Mouse (Mus musculus): Measurements from ENCODE around the gene Guca1a. TPM values are rescaled to one million over a fixed set of nuclear protein-coding genes. Genes with fewer than 3 reads are reported as not detected.
A peak's percentile ranks its signal among the peaks of the same experiment; 100 is the strongest.

The Guca1a gene
- polyA plus RNA-seq, 1 experiment = not detected

DNA sequence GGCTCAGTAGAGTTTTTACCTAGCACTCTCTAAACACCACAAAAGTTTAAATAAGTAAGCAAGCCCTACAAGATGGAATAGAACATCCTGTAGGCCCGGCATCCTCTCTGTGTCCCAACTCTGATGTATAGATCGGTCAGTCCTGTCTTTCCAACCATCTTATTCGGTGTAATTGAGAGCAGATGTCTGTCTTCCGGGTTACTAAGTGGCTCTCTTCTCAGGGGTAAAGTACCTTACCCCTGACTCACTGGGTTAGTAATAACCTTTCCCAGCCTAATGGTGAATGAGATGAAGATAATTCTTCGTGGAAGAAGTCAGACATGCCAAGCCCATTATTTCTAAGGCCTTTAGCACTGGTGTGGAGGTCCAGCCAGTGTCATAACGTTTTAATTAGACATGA is 26.4 kb downstream of the Guca1a start:
- 86% methylated on average over 6 of the region's 6 CpGs for WGBS
- TF ChIP-seq CTCF (IDR thresholded peaks at IDR 0.05; ENCODE audit: insufficient read depth, low read depth, low read length) (no peak), POLR2A (IDR thresholded peaks at IDR 0.05; ENCODE audit: insufficient read depth, low read depth, low read length) (no peak)
- Histone ChIP-seq H3K4me1 (ENCODE audit: control insufficient read depth, insufficient read depth, low read length) (peaks cover 8% of the 10 kb centered on the region), H3K4me3 (ENCODE audit: insufficient read depth, low read depth, low read length) (no peak overlapping the region), H3K27ac (ENCODE audit: insufficient read depth, low read depth, low read length) (no peak overlapping the region)

DNA sequence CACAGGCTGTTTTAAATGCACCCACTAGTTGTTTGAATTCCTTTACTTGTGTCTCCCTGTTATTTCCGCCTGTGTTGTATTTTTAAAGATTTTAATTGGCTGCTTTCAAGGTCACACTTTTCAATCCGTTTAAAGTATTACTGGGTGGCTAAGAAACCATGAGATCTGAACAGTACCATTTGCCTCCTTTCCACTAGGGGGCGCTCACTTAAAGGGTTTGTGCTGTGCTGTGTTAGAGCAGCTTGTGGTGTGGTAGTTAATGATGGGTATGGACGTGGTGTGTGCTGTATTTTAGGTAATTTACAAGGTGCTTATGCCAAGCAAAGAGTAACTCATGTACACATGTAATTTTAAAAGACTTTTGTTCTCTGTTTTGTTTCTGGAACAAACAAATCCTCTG is 28.9 kb downstream of the Guca1a start:
- 2% methylated on average over 4 of the region's 4 CpGs for WGBS
- H3K27ac ChIP-seq (ENCODE audit: insufficient read depth, low read depth, low read length) = no peak overlapping the region
- TF ChIP-seq CTCF (IDR thresholded peaks at IDR 0.05; ENCODE audit: insufficient read depth, low read depth, low read length) (no peak), POLR2A (IDR thresholded peaks at IDR 0.05; ENCODE audit: insufficient read depth, low read depth, low read length) (no peak)
- peaks cover 8% of the 10 kb centered on the region for H3K4me1 ChIP-seq (ENCODE audit: control insufficient read depth, insufficient read depth, low read length)
- no peak overlapping the region for H3K4me3 ChIP-seq (ENCODE audit: insufficient read depth, low read depth, low read length)

DNA sequence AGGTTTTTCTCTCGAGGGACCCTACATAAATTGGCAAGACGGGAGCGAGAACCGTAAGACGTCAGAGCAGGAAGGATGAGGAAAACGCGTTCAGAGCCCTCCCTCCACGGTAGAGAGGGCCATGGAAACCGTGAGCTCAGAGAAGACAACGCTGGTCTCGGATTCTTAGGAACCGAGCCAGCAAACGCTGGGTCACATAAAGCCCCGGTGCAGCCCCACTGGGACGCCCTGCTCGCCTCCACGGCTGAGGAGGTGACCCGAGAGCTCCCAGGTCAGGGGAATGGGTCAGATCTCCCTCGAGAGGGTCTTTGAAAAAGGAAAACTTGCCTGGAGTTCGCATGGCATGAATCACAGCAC is 31.3 kb downstream of the Guca1a start:
- Histone ChIP-seq H3K27ac (ENCODE audit: insufficient read depth, low read depth, low read length) (no peak overlapping the region), H3K4me1 (ENCODE audit: control insufficient read depth, insufficient read depth, low read length) (peaks cover 8% of the 10 kb centered on the region), H3K4me3 (ENCODE audit: insufficient read depth, low read depth, low read length) (peak overlapping the region; percentile 83)
- WGBS = under 1% methylated on average over 20 of the region's 20 CpGs
- no peak for TF ChIP-seq POLR2A (IDR thresholded peaks at IDR 0.05; ENCODE audit: insufficient read depth, low read depth, low read length)
- TF ChIP-seq CTCF (IDR thresholded peaks at IDR 0.05; ENCODE audit: insufficient read depth, low read depth, low read length) = no peak

DNA sequence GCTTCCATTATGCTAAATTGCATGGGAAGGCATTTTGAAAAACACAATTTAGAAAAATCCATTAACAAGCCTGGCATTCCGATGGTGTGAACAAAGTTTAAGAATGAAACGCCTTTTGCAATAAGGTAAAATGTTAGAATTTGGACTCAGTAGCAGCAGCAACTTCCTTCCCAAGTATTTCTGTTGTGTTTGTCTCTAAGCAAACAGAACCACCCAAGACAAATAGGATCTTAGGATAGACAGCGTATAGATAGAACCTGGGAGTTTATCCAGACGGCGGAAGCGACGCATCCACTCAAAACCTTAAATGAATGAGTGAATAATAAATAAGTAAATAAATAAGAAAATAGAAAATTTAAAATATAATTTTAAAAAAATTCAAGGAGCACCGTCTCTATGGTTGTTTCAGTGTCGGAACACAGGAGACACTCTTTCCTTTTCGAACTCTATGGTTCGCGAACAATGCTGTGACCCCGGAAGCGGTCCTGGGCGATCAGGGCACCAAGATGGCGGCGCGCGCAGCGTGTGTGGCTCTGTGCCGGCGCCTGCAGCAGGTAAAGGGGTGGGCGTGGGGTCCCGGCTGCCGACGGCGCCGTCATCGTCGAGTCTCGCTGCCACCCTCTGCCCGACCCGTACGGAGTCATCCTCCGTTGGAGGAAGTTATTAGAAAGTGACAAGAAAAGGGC is 31.8 kb downstream of the Guca1a start, which contains the start of gene Mrps10:
Mrps10 (plus strand) TSS at position 487 of the 686 bp plus-strand sequence.
- Histone ChIP-seq H3K4me1 (ENCODE audit: control insufficient read depth, insufficient read depth, low read length) (peaks cover 8% of the 10 kb centered on the region), H3K27ac (ENCODE audit: insufficient read depth, low read depth, low read length) (no peak within 1 kb of the TSS), H3K4me3 (ENCODE audit: insufficient read depth, low read depth, low read length) (peak within 1 kb of the TSS; percentile 83)
- TF ChIP-seq CTCF (IDR thresholded peaks at IDR 0.05; ENCODE audit: insufficient read depth, low read depth, low read length) (no peak), POLR2A (IDR thresholded peaks at IDR 0.05; ENCODE audit: insufficient read depth, low read depth, low read length) (peak; percentile 51)
- 3% methylated on average over 35 of the region's 35 CpGs for WGBS

DNA sequence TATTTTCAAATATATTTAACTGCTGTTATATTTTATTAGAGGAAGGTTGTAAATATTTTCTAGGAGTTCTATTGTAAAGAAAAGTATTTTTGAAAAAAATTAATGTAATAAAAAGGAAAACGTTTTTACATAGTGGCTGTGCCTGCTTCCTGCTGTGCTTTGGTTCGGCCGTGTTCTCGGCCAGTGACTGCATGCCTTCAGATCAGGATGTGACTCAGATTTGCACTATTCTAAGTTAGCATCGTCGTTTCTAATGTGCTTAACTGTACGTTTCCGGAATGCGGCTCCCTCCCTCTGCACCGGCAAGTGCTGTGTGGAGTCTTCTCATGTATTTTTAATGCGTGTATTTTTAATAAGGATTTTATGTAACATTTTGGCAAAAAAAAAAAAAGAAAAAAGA is 39.0 kb downstream of the Guca1a start:
- 57% methylated on average over 11 of the region's 11 CpGs for WGBS
- Histone ChIP-seq H3K4me3 (ENCODE audit: insufficient read depth, low read depth, low read length) (no peak overlapping the region), H3K27ac (ENCODE audit: insufficient read depth, low read depth, low read length) (no peak overlapping the region), H3K4me1 (ENCODE audit: control insufficient read depth, insufficient read depth, low read length) (no peaks in the 10 kb centered on the region)
- no peak for TF ChIP-seq CTCF (IDR thresholded peaks at IDR 0.05; ENCODE audit: insufficient read depth, low read depth, low read length)
- no peak for TF ChIP-seq POLR2A (IDR thresholded peaks at IDR 0.05; ENCODE audit: insufficient read depth, low read depth, low read length)

DNA sequence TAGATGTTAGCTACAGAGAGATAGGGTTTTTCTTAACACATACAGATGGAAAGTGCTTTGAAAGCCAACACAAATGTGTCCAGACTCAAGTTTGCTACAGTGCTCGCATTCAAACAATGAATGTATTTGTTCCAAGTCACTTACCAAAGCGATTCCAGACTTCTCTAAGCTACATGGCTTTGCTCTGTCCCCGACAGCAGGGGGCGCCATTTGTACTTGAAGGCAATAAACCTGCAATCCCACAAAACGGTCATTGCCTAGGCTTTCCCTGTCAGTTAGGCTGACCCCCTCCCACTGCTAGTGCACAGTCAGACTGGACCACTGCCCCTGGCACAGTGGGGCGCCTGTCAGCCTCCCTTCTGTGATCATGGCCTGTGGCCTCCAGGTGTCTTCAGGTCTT is 40.4 kb downstream of the Guca1a start:
- TF ChIP-seq CTCF (IDR thresholded peaks at IDR 0.05; ENCODE audit: insufficient read depth, low read depth, low read length) (peak; percentile 53; the same call in 1 of the 2 replicates), POLR2A (IDR thresholded peaks at IDR 0.05; ENCODE audit: insufficient read depth, low read depth, low read length) (no peak)
- Histone ChIP-seq H3K4me3 (ENCODE audit: insufficient read depth, low read depth, low read length) (no peak overlapping the region), H3K27ac (ENCODE audit: insufficient read depth, low read depth, low read length) (no peak overlapping the region), H3K4me1 (ENCODE audit: control insufficient read depth, insufficient read depth, low read length) (no peaks in the 10 kb centered on the region)
- 32% methylated on average over 6 of the region's 6 CpGs for WGBS

DNA sequence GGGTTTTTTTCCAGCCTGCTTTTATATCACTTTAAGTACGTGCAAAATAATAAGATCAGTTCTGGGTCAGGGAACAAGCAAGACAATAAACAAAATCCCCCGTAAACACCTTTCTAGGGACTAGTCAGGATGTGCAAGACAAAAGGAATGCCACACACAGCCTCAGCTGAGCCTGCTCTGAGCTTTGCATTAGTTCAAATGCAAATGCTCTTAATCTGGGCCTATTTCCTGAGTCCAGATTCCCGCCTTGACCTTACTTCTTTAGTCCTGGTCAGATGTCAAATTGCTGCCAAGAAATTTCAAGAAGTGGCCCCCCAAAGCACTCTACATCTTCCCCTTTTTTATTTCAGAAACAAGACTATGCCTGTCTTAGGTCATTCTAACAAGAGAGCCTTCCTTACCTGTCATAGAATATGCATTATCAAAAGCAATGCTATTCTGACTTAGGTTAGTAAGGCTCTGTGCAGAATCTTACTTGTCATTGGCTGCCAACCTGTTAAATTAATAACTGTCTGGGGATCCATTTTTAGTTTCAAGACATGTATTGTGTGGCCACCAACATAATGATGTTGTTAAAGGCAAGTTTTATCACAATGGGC is 50.6 kb downstream of the Guca1a start:
- H3K4me3 ChIP-seq (ENCODE audit: insufficient read depth, low read depth, low read length) = no peak overlapping the region
- TF ChIP-seq CTCF (IDR thresholded peaks at IDR 0.05; ENCODE audit: insufficient read depth, low read depth, low read length) (no peak), POLR2A (IDR thresholded peaks at IDR 0.05; ENCODE audit: insufficient read depth, low read depth, low read length) (no peak)
- WGBS = 89% methylated on average over 3 of the region's 3 CpGs
- H3K4me1 ChIP-seq (ENCODE audit: control insufficient read depth, insufficient read depth, low read length) = no peaks in the 10 kb centered on the region
- no peak overlapping the region for H3K27ac ChIP-seq (ENCODE audit: insufficient read depth, low read depth, low read length)

Other genes with a start within 250 kb of the Guca1a start
- not detected in 2 replicates for gene Mrps10, start 31.7 kb downstream of the Guca1a start, polyA plus RNA-seq (2012; ENCODE audit: insufficient read depth, insufficient read length, low replicate concordance, missing spikeins)
- not detected in 2 replicates for gene Guca1b, start 15.2 kb downstream of the Guca1a start, polyA plus RNA-seq (2012; ENCODE audit: insufficient read depth, insufficient read length, low replicate concordance, missing spikeins)
- gene AI661453, start 36.0 kb upstream of the Guca1a start, polyA plus RNA-seq (2012; ENCODE audit: insufficient read depth, insufficient read length, low replicate concordance, missing spikeins) = not detected in 2 replicates
- not detected in 2 replicates for gene 1700001C19Rik, start 36.8 kb upstream of the Guca1a start, polyA plus RNA-seq (2012; ENCODE audit: insufficient read depth, insufficient read length, low replicate concordance, missing spikeins)
- gene Taf8, start 101.7 kb upstream of the Guca1a start, polyA plus RNA-seq (2012; ENCODE audit: insufficient read depth, insufficient read length, low replicate concordance, missing spikeins) = not detected in 2 replicates
- 292 and 423 TPM in 2 replicates for gene Ccnd3, start 104.5 kb upstream of the Guca1a start, polyA plus RNA-seq (2012; ENCODE audit: insufficient read depth, insufficient read length, low replicate concordance, missing spikeins)
- gene Bysl, start 210.9 kb upstream of the Guca1a start, polyA plus RNA-seq (2012; ENCODE audit: insufficient read depth, insufficient read length, low replicate concordance, missing spikeins) = not detected in 2 replicates
- gene Med20, start 211.0 kb upstream of the Guca1a start, polyA plus RNA-seq (2012; ENCODE audit: insufficient read depth, insufficient read length, low replicate concordance, missing spikeins) = not detected in 2 replicates
- not detected in 2 replicates for gene Gm20517, start 211.0 kb upstream of the Guca1a start, polyA plus RNA-seq (2012; ENCODE audit: insufficient read depth, insufficient read length, low replicate concordance, missing spikeins)
- gene Usp49, start 230.1 kb upstream of the Guca1a start, polyA plus RNA-seq (2012; ENCODE audit: insufficient read depth, insufficient read length, low replicate concordance, missing spikeins) = not detected in 2 replicates